Mouse (Mus musculus) testis, adult 2 months (tissue): ENCODE measurements at regions not wholly inside any gene's neighbourhood (a gene's known extent, or its start where the extent isn't known, plus 50 kb on each side); places are given as distances from the start of the nearest gene placed in this dataset.

ENCODE experiments used
- H3K27ac ChIP-seq: fragments of 200-500 bp; 2 replicates; pipeline ENCODE4 v1.5.1; 2012; ENCODE audit warnings: low read depth, low read length; ENCODE audit not compliant: control insufficient read depth, insufficient read depth
- H3K27me3 ChIP-seq: fragments of 200-500 bp; 2 replicates; pipeline ENCODE4 v1.6.1; 2012; ENCODE audit warnings: mild to moderate bottlenecking, low read length, moderate library complexity; ENCODE audit not compliant: control insufficient read depth, insufficient read depth
- H3K36me3 ChIP-seq: fragments of 200-500 bp; 2 replicates; pipeline ENCODE4 v1.6.1; 2012; ENCODE audit warnings: mild to moderate bottlenecking, low read length; ENCODE audit not compliant: control insufficient read depth, insufficient read depth
- H3K4me1 ChIP-seq: fragments of 200-500 bp; 2 replicates; pipeline ENCODE4 v1.6.1; 2012; ENCODE audit warnings: low read length; ENCODE audit not compliant: control insufficient read depth, insufficient read depth
- H3K4me3 ChIP-seq: fragments of 200-500 bp; 2 replicates; pipeline ENCODE4 v1.5.1; 2012; ENCODE audit warnings: low read depth, mild to moderate bottlenecking, low read length, moderate library complexity, mixed read lengths; ENCODE audit not compliant: control insufficient read depth
- CTCF ChIP-seq: fragments of 200-500 bp; IDR thresholded peaks from 2 replicates; pipeline ENCODE4 v1.5.1; 2012; ENCODE audit warnings: low read depth, mild to moderate bottlenecking, inconsistent platforms, low read length, moderate library complexity; ENCODE audit not compliant: control insufficient read depth, insufficient read depth, insufficient replicate concordance
- POLR2A ChIP-seq: fragments of 200-500 bp; IDR thresholded peaks from 2 replicates; pipeline ENCODE4 v1.6.1; 2012; ENCODE audit warnings: low read depth, mild to moderate bottlenecking, inconsistent platforms, low read length, moderate library complexity; ENCODE audit not compliant: control insufficient read depth

GRCm38 (mm10) chr11:84653481-84653880 lies 128.1 kb upstream of the Lhx1 start:
- Histone ChIP-seq H3K36me3 (no peaks in the 10 kb centered on the region), H3K4me1 (no peaks in the 10 kb centered on the region), H3K4me3 (no peak overlapping the region), H3K27me3 (no peaks in the 10 kb centered on the region), H3K27ac (no peak overlapping the region)
- TF ChIP-seq POLR2A (no peak), CTCF (no peak)

GRCm38 (mm10) chr11:84648899-84649298 lies 123.6 kb upstream of the Lhx1 start:
- Histone ChIP-seq H3K4me1 (no peaks in the 10 kb centered on the region), H3K4me3 (no peak overlapping the region), H3K27ac (no peak overlapping the region), H3K27me3 (no peaks in the 10 kb centered on the region), H3K36me3 (no peaks in the 10 kb centered on the region)
- TF ChIP-seq CTCF (no peak), POLR2A (no peak)

GRCm38 (mm10) chr11:84647104-84647503 lies 121.8 kb upstream of the Lhx1 start:
- no peak for TF ChIP-seq POLR2A
- no peak for TF ChIP-seq CTCF
- peaks cover 12% of the 10 kb centered on the region for H3K4me1 ChIP-seq
- H3K27ac ChIP-seq: no peak overlapping the region
- H3K36me3 ChIP-seq: no peaks in the 10 kb centered on the region
- no peaks in the 10 kb centered on the region; the same call in 1 of the 2 replicates for H3K27me3 ChIP-seq
- H3K4me3 ChIP-seq: no peak overlapping the region

- Histone ChIP-seq H3K4me3 (peak overlapping the region; percentile 86), H3K27me3 (no peaks in the 10 kb centered on the region; the same call in 1 of the 2 replicates), H3K27ac (no peak overlapping the region), H3K4me1 (peaks cover 12% of the 10 kb centered on the region), H3K36me3 (no peaks in the 10 kb centered on the region)
- TF ChIP-seq POLR2A (no peak), CTCF (no peak)
Observed at GRCm38 (mm10) chr11:84643107-84643372, 117.7 kb upstream of the Lhx1 start.

GRCm38 (mm10) chr11:84642300-84643106 lies 117.2 kb upstream of the Lhx1 start:
- Histone ChIP-seq H3K36me3 (no peaks in the 10 kb centered on the region), H3K4me3 (peak overlapping the region; percentile 86), H3K27ac (no peak overlapping the region), H3K4me1 (peaks cover 12% of the 10 kb centered on the region), H3K27me3 (no peaks in the 10 kb centered on the region; the same call in 1 of the 2 replicates)
- peak; percentile 35; the same call in 1 of the 2 replicates for TF ChIP-seq POLR2A
- no peak for TF ChIP-seq CTCF

- Histone ChIP-seq H3K27ac (no peak overlapping the region), H3K27me3 (no peaks in the 10 kb centered on the region; the same call in 1 of the 2 replicates), H3K4me3 (no peak overlapping the region), H3K4me1 (peaks cover 12% of the 10 kb centered on the region), H3K36me3 (no peaks in the 10 kb centered on the region)
- TF ChIP-seq POLR2A: no peak
- TF ChIP-seq CTCF: no peak
Observed at GRCm38 (mm10) chr11:84641601-84642000, 116.3 kb upstream of the Lhx1 start.

GRCm38 (mm10) chr11:84638353-84638752 lies 113.0 kb upstream of the Lhx1 start:
- H3K4me1 ChIP-seq: peaks cover 12% of the 10 kb centered on the region
- H3K36me3 ChIP-seq: no peaks in the 10 kb centered on the region
- TF ChIP-seq CTCF (no peak), POLR2A (no peak)
- no peaks in the 10 kb centered on the region; the same call in 1 of the 2 replicates for H3K27me3 ChIP-seq
- no peak overlapping the region for H3K27ac ChIP-seq
- no peak overlapping the region for H3K4me3 ChIP-seq
